Mouse (Mus musculus) heart, adult 11 months (tissue): ENCODE measurements at regions not wholly inside any gene's neighbourhood (a gene's known extent, or its start where the extent isn't known, plus 50 kb on each side); places are given as distances from the start of the nearest gene placed in this dataset.

Source experiments
- DNase-seq: peaks from one replicate; pipeline ENCODE4 v3.0.0; 2022

DNA sequence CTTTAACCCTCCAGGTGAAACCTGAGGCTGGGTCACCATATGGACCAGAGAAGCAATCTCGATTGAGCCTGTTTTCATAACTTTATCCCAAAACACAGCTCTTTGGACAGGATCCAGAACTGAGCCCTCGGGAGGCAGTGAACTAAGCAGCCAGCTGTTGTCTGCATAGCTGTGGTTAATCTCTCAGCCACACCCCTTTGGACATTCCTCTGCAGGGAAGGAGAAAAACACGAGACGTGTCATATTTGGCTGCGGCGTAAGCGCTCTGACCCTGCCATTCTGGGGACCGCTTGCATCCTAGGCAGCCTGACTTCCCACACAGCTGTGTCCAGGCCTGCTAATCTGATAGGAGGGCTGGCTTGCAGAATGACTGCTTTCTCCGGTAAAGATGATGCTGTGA is 55.6 kb upstream of the Ubl3 start:
- DNase-seq, result peak; percentile 99

DNA sequence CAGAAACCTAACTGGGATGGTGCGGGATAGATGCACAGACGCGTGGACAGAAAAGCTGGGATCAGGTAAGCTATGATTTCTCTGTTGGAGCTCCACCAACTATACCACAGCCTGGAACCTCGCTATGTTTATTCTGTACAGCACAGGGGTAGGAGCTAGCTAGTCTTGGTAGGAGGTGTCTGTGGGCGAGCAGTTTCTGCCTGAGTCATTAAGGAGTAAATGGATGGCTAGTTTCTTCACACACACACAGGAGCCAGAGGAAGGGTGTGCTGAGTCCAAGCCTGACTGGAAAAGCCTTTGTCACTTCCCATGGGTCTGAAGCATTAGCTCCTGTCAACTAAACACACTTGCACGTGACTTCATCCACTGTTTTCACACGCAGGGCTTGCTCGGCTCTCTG is 53.1 kb upstream of the Ubl3 start:
- DNase-seq, result no peak
